Mouse (Mus musculus): ENCODE measurements at regions not wholly inside any gene's neighbourhood (a gene's known extent, or its start where the extent isn't known, plus 50 kb on each side); places are given as distances from the start of the nearest gene placed in this dataset.

DNA sequence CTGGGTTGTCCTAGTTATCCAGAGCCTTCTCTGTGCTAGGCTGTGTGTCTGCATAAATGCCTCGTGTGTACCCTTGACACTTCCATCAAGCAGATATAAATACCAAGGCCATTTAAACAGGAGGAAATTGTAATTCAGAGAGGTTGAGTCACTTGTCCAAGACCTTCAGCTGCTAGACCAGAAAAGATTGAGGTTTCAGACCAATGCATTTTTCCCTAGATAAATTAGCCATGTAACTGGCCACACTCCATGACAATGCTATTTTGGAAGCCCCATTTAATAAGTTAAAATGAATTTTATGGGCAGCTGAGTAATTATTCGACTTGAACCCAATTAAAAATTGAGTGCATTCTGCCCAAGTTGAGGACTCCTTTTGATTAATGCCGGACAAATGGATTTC, 509.6 kb downstream of the 1810013L24Rik start:
- DNase-seq (ENCODE audit: low read depth, low spot score) = no peak

DNA sequence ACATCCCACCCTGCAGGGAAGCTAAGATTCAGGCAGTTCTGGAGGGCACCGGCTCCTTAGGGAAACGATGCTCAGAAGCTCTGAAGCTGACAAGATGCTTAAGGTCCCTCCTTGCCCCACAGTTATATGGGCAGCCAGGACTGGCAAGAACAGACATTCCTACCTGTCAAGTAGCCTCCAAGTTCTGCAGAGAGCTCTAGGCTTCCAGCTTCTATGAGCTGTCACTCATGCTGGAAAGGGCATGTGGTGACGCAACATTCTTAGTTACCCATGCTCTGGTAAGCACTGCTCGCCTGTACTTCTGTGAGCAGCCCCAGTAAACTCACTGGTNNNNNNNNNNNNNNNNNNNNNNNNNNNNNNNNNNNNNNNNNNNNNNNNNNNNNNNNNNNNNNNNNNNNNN, 511.3 kb downstream of the 1810013L24Rik start:
- no peak for DNase-seq (ENCODE audit: low read depth, low spot score)

DNA sequence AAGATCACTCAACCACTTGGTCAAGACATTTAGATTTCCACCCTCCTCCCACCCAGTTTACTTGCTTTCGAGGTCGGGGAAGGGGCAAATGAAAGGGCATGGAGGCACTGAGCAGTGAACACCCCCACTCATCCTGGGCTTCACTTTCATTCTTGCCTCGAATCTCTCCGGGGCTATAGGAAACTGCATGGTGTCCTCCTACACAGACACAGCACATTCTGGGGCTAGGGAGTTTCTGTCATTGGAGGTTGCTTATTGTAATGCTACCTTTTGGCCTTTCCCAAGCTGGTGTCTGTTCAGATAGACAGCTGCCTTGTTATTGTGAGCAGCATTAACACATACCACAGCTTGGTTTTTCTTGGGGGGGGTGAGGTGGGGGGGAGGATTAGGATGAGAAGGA, 523.9 kb downstream of the 1810013L24Rik start:
- DNase-seq (ENCODE audit: low read depth, low spot score) = no peak

DNA sequence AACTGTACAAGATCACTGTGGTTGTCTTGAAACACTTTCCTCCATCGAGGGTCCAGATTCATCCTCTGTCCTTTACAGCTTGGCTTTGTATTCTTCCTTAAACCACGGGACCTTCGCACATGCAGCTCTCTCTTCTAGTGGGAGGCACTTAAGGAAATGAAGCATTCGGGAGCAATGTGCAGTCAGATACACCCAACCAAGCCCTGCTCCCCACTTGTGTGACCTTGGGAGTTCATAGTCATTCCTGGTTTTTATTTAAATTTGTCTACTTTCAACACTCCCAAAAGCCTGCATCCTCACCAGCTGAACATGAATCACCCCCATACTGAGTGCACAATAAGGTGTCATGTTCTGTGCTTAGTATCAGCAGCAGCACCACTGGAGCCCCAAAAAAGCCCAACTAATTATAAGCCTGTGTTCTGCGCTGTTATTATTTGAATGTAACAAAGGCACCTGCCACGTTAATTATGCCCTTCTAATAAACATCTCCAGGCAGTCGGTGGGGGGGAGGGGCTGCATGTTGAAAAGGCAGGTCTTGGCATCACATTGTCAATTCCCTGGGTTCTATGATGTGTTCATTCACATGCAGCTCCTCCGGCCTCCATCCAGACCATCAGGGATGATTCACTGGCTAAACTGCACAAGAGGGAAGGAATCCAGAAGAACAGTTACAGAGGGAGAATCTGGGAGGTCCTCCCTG, 524.6 kb downstream of the 1810013L24Rik start:
- no peak for DNase-seq (ENCODE audit: low read depth, low spot score)

DNA sequence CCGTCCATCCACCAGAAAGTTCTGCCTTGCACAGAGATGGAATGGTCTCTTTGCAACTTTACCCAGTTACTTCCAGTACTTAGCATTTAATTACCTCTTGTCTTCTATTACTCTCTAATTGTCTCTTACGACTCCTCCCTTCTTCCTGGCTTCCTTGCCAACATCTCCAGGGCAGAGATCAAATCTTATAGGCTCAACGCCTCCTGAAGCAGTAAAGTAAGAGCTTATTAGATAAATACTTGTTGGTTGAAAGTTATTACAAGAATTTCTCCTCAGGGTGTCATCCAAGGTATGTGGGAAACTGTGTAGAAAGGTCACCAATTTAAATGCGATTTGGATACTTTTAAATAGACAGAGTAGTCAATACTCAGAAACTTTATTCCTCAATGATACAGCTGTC, 528.8 kb downstream of the 1810013L24Rik start:
- DNase-seq (ENCODE audit: low read depth, low spot score) = no peak

DNA sequence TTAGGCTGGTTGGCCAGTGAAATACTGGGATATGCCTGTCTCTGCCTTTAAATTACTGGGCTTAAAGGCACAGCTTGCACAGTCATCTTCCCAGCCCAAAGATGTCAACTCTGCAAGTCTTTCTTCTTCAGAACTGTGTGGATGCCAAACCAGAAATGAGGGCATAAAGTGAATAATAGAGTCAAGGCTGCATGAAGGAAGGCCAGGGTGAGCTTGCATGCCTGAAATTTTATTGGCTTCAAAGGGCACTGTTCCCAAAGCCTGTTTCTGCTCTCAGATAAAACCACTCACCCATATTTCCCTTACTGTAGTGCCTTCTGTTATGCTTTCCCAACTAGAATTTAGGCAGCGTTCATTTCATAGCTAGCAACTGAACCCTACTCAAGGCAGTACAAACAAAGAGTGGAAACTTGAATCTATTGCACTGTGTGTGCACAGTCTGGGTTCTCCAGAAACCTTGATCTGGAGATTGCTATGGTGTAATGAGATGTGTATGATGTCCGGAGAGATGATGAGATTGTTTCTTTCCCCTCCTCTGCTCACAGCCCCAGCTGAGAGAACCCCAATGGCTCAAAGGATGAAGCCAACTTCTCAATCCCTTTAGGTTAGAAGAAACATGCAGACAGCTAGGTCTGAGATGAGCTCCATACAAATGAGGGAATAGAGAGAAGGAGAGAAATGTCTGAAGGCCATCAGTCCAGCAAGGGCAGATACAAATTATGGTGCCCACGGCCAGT, 529.7 kb downstream of the 1810013L24Rik start:
- no peak for DNase-seq (ENCODE audit: low read depth, low spot score)

DNA sequence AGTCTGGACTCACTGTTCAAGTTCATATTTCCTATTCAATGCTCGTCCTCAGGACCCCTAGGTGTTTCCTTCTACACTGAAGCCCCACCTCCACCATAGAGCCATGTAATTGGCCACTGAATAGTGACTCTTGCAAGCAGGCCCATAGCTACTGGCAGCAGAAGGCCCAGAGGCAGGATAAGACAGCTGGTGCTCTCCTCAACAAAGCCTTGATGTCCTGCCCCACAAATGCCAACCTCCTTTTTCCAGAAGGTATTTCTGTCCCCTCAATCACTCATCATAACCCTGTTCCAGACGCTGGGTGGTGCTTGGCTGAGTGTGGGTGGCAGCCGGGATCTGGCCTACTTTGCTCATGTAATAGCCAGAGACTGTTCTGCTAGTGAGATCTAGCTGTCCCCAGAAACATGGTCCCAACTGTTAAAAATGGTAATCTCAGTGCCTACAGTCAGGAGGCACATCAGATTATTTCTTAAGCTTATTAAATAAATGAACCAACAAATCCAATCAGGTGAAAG, 530.9 kb downstream of the 1810013L24Rik start:
- DNase-seq (ENCODE audit: low read depth, low spot score) = no peak

DNA sequence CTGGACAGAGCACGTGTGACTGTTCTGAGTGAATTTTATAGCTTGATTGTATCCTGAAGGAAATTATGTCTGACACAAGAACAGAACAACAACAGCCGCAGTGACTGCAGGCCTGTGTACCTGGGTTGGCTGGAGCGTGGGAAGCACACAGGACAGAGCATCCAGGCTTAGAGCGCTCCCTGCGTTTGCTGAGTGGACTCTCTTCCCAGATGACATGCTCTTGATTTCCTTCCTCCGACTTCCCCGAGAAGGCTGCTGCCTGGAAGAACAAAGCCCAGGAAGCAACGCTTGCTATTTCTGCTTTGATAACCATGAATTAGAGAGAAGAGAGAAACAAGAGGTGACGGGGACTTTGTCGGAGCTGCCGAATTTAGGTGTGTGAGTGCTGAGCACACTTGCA, 532.2 kb downstream of the 1810013L24Rik start:
- no peak for DNase-seq (ENCODE audit: low read depth, low spot score)

DNA sequence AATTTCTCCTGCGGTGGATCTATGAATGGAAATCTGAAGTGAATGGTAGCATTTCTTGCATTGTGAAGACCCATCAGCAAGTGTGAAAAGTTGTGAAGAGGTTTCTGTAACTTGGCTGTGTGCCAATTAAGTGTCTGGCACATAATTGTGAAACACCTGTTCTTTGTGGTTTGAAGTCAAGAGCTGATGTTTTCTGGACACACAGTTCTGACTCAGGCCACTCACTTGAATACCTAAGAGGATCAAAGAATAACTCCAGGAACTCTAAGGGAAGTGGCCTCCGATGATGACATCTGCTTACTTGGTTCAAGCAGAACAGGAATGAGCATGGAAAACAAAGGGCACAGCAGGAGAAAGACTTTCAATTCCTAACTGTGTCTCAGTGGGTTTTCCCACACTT, 534.2 kb downstream of the 1810013L24Rik start:
- no peak for DNase-seq (ENCODE audit: low read depth, low spot score)

DNA sequence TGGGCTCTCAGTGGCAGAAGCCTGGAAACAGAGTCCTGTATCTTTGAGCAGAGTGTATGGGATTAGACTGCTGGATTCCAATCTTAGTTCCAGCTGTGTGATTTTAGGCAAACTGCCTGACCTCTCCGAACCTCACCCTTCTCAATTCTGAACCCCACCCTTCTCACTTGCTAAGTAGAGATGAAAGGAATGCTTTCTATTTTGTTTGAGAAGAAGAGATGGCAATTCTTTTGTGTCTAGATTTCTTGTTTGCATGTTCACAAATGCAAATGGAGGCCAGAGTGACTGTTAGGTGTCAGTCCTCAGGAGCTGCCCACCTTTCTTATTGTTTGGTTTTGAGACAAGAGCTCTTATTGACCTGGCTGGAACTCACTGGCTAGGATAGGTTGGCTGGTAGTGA, 561.1 kb downstream of the 1810013L24Rik start:
- no peak for DNase-seq (ENCODE audit: low read depth, low spot score)

DNA sequence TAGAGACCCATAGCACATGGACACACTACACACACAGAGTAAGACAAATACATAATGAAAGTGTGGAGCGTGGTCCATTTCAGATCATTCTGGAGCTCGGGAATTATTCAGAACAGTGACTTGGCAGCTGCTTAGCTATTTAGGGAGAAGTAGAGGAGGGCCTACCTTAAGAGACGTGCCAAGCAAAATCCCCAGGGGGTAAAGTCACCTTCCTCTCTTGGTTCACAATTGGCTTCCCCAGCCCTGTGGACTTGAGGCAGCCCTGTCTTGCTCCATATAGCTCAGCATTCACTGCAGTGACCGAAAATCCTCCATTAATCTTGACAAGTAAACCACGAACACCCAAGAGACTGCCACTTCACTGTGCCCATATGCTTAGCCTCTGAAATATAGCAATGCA, 574.8 kb downstream of the 1810013L24Rik start:
- no peak for DNase-seq (ENCODE audit: low read depth, low spot score)

DNA sequence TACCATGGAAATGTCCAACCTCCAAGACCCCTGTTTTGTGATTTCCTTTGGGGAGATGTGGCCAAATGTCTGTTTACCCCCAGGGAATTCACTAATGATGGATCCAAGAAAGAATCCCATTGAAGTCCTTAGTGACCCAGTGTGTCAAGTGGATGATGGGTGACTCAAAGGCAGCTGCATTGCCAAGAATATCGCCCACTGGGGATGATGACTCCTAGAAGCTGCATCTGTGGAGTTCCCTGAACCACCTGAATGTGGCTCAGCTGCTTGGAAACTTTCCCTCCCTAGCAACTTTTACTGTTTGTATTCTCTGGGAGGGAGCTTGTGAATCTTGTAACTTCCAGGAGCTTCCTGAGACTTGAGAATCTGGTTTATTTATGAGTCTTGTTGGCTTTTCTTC, 578.3 kb downstream of the 1810013L24Rik start:
- DNase-seq (ENCODE audit: low read depth, low spot score) = no peak

DNA sequence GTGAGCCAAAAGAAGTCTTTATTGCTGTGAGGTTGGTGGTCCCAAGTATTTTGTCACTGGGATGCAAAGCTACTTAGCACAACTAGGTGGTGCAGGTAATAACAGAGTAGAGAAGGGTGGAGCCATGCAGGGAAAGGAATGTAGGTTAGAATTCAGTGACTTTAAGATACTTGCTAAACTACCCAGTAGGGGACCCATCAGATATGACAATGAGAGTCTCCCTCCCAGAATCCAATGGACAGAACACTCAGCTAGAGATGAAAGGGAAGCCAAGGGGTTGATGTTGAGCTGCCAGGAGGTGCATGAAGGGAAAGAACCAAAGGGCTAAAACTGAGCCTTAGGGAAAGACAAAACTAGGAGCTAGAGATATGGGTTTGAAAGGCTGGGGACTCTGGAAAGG, 564.9 kb downstream of the Grin2a start:
- DNase-seq (ENCODE audit: low read depth, low spot score) = no peak

DNA sequence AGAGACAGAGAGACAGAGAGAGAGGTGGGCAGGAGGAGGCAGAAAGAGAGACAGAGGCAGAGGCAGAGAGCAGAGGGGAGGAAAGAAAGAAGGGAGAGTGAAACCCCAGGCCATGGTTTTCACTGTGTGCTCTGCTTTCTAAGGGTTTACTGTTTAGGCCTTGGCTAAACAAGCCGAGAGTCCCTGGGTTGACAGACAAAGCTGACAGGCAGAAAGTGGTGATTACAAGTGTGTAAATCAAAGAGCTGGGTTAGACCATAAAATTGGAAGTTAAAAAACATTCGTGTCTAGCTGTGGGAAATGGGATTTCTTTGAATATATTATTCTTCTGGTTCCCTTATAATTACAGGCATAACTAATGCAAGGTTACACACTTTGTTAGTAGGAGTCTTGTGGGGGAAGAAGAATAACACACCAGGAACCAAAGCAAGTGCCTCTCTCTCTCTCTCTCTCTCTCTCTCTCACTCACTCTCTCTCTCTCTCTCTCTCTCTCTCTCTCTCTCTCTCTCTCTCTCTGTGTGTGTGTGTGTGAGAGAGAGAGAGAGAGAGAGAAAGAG, 556.0 kb downstream of the Grin2a start:
- DNase-seq (ENCODE audit: low read depth, low spot score) = no peak

DNA sequence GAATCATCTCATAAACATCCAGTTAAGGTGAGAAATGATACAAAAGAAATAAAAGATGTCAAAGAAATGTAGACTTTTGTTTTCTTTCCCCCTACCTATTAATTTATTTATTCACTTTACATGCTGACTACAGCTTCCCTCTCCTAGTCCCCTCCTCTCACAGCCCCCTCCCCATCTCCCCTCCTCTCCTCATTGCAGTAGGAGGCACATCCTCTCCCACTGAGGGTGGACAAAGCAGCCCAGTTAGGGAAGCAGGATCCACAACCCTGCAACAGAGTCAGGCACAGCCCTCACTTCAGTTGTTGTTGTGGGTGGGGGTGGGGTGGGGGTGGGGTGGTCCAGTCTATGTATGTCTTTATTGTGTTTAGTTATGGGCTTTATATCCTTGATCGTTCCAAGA, 555.5 kb downstream of the Grin2a start:
- no peak for DNase-seq (ENCODE audit: low read depth, low spot score)

DNA sequence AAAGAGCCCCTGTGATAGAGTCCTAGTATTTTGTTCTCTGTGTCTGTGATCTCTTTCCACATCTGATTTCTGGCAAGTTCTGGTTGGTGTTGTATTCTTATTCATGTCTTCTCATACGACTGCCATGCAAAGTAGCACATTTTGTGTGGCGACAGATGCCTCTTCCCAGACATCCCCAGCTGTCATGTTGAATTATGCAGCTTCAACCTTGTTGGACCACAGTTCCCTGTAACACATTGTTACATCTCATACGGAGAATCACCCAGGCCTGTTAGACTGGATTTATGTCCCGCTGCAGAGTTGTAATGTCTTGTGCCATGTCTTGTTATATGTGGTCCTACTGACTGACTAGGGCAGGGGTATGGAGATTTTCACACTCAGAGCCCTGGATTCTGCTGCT, 543.3 kb downstream of the Grin2a start:
- DNase-seq (ENCODE audit: low read depth, low spot score) = no peak

DNA sequence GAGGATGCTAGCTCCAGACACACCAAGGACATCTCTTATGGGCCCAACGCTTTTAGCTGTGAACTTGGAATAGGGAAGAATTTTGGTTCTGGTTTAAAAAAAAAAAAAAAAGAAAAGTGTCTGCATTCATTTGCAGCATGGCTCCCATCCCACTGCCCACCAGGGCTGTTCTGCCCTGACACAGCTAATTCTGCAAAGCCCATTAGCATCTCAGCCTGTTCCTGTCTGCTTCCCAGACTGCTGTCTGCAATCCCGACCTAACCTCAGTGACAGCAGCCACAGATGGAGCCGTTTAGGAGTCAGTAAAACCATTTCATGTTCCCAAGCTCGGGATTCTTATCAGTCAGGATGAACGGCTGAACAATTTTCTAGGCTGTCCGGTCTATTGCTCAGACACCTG, 537.8 kb downstream of the Grin2a start:
- DNase-seq (ENCODE audit: low read depth, low spot score) = no peak

DNA sequence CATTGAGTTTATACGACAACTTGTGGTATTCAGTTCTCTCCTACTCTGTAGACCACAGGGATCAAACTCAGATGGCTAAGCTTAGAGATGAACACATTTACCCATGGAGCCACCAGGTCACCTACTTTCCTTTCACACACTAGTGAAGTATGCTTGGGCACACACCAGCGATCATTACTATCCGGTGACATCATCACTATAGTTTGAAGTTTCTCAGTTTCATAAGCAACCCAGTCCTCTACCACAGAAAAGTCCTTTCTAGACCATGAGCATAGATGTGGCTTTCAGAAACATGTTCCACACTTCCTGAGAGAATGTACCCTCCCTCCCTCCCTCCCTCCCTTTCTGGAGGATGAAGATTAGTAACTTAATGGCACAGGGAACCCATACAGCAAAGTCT, 532.9 kb downstream of the Grin2a start:
- DNase-seq (ENCODE audit: low read depth, low spot score) = no peak

DNA sequence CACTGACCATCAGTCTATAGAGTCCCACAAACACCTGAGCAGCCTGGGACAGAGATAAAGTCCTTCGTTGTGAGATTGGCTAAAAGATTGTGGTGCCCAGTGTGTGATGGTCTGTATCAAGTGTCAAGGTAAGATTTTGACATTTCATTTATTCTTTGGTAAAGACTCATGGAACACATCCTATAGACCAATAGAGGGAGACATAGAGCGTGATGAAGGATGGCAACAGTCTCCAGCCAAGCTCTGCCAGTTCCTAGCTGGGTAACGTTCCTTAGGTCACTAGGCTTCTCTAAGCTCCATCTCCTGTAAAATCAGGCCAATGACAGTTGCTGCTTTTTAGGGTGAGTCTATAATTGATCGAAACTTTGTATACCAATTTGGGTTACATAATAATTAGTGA, 526.0 kb downstream of the Grin2a start:
- peak; percentile 6 for DNase-seq (ENCODE audit: low read depth, low spot score)

DNA sequence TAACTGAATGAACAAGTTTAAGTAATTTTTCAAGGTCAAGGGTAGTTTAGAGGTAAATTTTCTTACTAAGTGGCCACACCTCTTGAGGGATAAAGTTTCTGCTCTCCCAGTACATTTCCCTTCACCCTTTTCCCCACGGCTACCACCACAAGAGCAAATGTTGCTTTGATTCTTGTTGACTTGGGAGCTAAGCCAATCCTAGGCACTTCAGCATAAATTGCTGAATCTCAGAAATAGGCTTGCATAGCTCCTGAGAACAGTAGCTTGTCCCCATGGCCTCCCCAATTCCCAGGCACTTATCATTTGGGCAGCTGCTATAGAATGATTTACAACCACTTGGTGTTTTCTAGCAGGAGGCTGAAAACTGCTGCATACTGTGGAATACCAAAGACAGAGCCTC, 510.1 kb downstream of the Grin2a start:
- no peak for DNase-seq (ENCODE audit: low read depth, low spot score)

DNA sequence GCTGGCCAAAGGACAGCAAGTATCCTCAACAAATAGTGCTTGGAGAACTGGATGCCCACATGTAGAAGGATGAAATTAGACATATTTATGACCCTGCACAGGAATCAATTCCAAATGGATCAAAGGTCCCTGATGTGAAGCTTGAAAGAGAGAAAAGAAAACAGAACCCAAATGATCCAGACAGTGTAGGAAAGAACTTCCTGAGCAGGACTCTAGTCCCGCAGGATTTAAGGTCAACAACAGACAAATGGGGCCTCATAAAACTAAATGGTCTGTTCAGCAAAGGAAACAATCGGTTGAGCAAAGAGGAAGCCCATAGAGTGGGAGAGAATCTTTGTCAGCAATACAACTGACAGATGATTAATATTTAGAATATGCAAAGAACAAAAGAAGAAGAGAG, 497.1 kb downstream of the Grin2a start:
- no peak for DNase-seq (ENCODE audit: low read depth, low spot score)

DNA sequence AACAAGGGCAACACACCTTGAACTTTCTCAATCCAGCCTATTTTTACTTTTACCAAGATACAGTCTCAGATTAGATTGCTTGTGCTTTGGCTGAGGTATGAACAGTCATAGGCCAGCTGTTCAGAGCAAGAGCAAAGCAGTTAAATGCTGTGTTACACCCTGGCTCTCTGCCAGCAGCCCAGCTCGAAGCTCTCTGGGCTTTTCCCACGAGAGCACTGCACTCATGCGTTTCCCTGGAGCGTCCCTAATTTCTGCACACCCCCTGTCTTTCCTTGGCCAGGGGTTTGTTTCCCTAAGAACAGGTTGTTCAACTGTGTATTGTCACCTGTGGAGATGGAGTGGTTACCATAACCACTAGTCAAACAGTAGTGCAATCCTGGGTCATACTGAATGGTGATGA, 493.6 kb downstream of the Grin2a start:
- peak; percentile 11 for DNase-seq (ENCODE audit: low read depth, low spot score)

DNA sequence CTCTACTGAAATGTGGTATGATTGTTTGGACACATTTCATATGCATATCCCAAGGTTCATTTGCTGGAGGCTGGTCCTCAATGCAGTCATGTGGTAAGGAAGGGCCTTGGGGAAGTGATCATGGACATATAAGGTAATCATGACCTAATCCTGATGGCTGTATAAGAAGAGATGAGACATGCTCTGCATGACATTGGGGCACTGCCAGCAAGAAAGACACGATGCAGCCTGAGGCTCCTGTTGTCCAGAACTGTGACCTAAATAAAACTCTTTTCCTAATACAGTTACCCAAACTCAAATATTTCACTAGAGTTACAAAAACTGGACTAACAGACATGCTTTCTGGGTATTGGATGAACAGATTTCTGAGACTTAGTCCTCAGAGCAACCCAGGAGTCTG, 485.7 kb downstream of the Grin2a start:
- no peak for DNase-seq (ENCODE audit: low read depth, low spot score)

Data from retina, adult 2 months (tissue).